Mouse (Mus musculus) cerebellum, postnatal 36 days (tissue): ENCODE results near the gene Gm21921.
"Not testable (repeated sequence)": the region's sequence is repeated elsewhere in the genome, so short reads cannot be mapped to it uniquely, and the experiment has no call there.

ENCODE experiments used
- DNase-seq, 2 experiments: peaks; one replicate each; pipeline ENCODE4 v3.0.0; 2021 to 2022; ENCODE audit warnings: mixed read lengths in 2 of 2

Gene Gm21921

GRCm38 (mm10) chrY:24796143-24796542 is at the start of gene Gm21921:
TSS of gene Gm21921 (minus strand) at chrY:24796243.
- DNase-seq: not testable (repeated sequence)
